14 mouse cellular contexts compared by ENCODE assay signal in genomic region chr14:103531722-103532341, GRCm38 (mm10). TPM values are rescaled to one million over a fixed set of nuclear protein-coding genes. Genes with fewer than 3 reads are reported as not detected.
"Had no signal": no experiment of that assay in that cellular context is flagged by ENCODE, and none has a peak within 500 bp of the region (broad histone marks: within the 10 kb centered on the region; RNA-seq: fewer than 3 reads in every experiment).

No protein-coding gene starts in this region.

- H3K27ac ChIP-seq: limb, embryonic 12.5 days; liver, embryonic 14.5 days; neural tube, embryonic 12.5 days; stomach, embryonic 15.5 days had no signal

- H3K9ac ChIP-seq: limb, embryonic 12.5 days; liver, embryonic 14.5 days; neural tube, embryonic 12.5 days; stomach, embryonic 15.5 days had no signal

- H3K4me1 ChIP-seq: limb, embryonic 12.5 days; stomach, embryonic 15.5 days had no signal

- H3K9me3 ChIP-seq: neural tube, embryonic 12.5 days; stomach, embryonic 15.5 days had no signal

- H3K4me2 ChIP-seq: limb, embryonic 12.5 days; neural tube, embryonic 12.5 days; stomach, embryonic 15.5 days had no signal

- H3K27me3 ChIP-seq: limb, embryonic 12.5 days; neural tube, embryonic 12.5 days; stomach, embryonic 15.5 days had no signal

- H3K36me3 ChIP-seq: limb, embryonic 12.5 days; neural tube, embryonic 12.5 days; stomach, embryonic 15.5 days had no signal

- H3K4me3 ChIP-seq: limb, embryonic 12.5 days; neural tube, embryonic 12.5 days; stomach, embryonic 15.5 days had no signal

- DNase-seq: kidney, adult 18-20 months; kidney, postnatal 10 days; lung, adult 18-20 months; lung, postnatal 4 days; midbrain, embryonic 14.5 days; right cerebral cortex, postnatal 14 days; thymus, postnatal 4 days had no signal

RNA-seq across cellular contexts. Expression of gene Scel, which starts 18.7 kb away (rescaled TPM):
- total RNA-seq: liver, adult 2 months; megakaryocyte-erythroid progenitor cell, adult 5-6 weeks had no signal
- polyA plus RNA-seq: large intestine, adult 2 months; liver, adult 2 months had no signal
